Mouse (Mus musculus): ENCODE data around the gene Scube1. TPM values are rescaled to one million over a fixed set of nuclear protein-coding genes. Genes with fewer than 3 reads are reported as not detected.

The Scube1 gene
- polyA plus RNA-seq, 1 experiment: 6.3 TPM

GRCm38 (mm10) chr15:83593189-83593585 lies 131.6 kb downstream of the Scube1 start:
- H3K4me3 ChIP-seq (ENCODE audit: insufficient read depth, low read length): peak overlapping the region; percentile 93
- H3K27ac ChIP-seq (ENCODE audit: insufficient read depth, low read length): peak overlapping the region; percentile 21; the same call in 1 of the 2 replicates

GRCm38 (mm10) chr15:83592260-83593188 lies 132.3 kb downstream of the Scube1 start:
- Histone ChIP-seq H3K27ac (ENCODE audit: insufficient read depth, low read length) (no peak overlapping the region), H3K4me3 (ENCODE audit: insufficient read depth, low read length) (no peak overlapping the region), H3K4me1 (ENCODE audit: control insufficient read depth, insufficient read depth, low read length) (peaks cover 3% of the 10 kb centered on the region)
- TF ChIP-seq CTCF (IDR thresholded peaks at IDR 0.05; ENCODE audit: borderline replicate concordance, insufficient read depth, low read length) (no peak), POLR2A (IDR thresholded peaks at IDR 0.05; ENCODE audit: low read depth, low read length) (no peak)

More at GRCm38 (mm10) chr15:83593189-83593585, 131.6 kb downstream of the Scube1 start:
- TF ChIP-seq CTCF (IDR thresholded peaks at IDR 0.05; ENCODE audit: borderline replicate concordance, insufficient read depth, low read length) (no peak), POLR2A (IDR thresholded peaks at IDR 0.05; ENCODE audit: low read depth, low read length) (no peak)
- peaks cover 3% of the 10 kb centered on the region for H3K4me1 ChIP-seq (ENCODE audit: control insufficient read depth, insufficient read depth, low read length)

DNA sequence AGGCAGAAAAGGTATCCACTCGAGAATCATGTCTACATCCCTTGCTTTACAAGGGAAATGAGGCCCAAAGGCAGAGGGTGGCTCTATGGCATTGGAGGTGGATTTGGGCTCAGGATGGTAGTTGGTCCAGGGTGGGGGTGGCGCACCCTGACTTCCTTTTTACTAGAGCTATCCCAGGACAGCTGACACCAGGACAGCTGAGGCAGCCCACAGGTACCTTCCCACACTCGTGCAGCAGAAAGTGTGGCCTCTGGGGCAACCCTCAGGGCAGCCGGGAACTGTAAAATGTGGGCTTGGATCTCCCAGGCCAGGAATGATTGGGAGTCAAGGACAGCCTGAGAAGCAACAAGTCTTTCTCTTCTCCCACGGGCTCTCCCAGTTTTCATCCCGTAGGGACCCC lies 133.1 kb downstream of the Scube1 start:
- no peak for TF ChIP-seq POLR2A (IDR thresholded peaks at IDR 0.05; ENCODE audit: low read depth, low read length)
- TF ChIP-seq CTCF (IDR thresholded peaks at IDR 0.05; ENCODE audit: borderline replicate concordance, insufficient read depth, low read length): no peak
- no peak overlapping the region for H3K27ac ChIP-seq (ENCODE audit: insufficient read depth, low read length)
- peaks cover 3% of the 10 kb centered on the region for H3K4me1 ChIP-seq (ENCODE audit: control insufficient read depth, insufficient read depth, low read length)
- H3K4me3 ChIP-seq (ENCODE audit: insufficient read depth, low read length): no peak overlapping the region

DNA sequence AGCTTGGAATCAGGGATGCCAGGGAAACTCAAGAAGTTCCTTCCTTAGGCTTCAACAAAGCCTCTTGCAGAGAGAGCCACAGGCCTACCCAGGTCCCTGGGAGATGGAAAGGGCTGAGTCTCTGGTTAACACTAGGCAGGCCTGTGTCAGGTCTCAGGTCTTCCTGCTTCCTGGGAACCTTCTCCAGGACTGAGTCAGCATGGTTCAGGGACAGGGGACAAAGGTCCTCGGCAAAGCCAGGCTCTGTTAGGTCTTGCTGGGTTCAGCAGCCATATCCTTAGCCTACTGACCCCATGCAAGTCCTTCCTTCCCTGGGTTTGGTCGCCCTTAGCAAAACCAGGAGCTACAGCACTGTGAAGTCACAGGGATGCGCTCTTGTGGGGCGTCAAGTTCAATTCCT lies 134.0 kb downstream of the Scube1 start:
- Histone ChIP-seq H3K27ac (ENCODE audit: insufficient read depth, low read length) (no peak overlapping the region), H3K4me1 (ENCODE audit: control insufficient read depth, insufficient read depth, low read length) (peaks cover 3% of the 10 kb centered on the region), H3K4me3 (ENCODE audit: insufficient read depth, low read length) (no peak overlapping the region)
- TF ChIP-seq CTCF (IDR thresholded peaks at IDR 0.05; ENCODE audit: borderline replicate concordance, insufficient read depth, low read length) (no peak), POLR2A (IDR thresholded peaks at IDR 0.05; ENCODE audit: low read depth, low read length) (no peak)

GRCm38 (mm10) chr15:83584741-83585220 lies 140.0 kb downstream of the Scube1 start:
- no peak overlapping the region for H3K4me3 ChIP-seq (ENCODE audit: insufficient read depth, low read length)
- H3K27ac ChIP-seq (ENCODE audit: insufficient read depth, low read length): no peak overlapping the region
- TF ChIP-seq POLR2A (IDR thresholded peaks at IDR 0.05; ENCODE audit: low read depth, low read length): no peak
- no peak for TF ChIP-seq CTCF (IDR thresholded peaks at IDR 0.05; ENCODE audit: borderline replicate concordance, insufficient read depth, low read length)
- H3K4me1 ChIP-seq (ENCODE audit: control insufficient read depth, insufficient read depth, low read length): no peaks in the 10 kb centered on the region

DNA sequence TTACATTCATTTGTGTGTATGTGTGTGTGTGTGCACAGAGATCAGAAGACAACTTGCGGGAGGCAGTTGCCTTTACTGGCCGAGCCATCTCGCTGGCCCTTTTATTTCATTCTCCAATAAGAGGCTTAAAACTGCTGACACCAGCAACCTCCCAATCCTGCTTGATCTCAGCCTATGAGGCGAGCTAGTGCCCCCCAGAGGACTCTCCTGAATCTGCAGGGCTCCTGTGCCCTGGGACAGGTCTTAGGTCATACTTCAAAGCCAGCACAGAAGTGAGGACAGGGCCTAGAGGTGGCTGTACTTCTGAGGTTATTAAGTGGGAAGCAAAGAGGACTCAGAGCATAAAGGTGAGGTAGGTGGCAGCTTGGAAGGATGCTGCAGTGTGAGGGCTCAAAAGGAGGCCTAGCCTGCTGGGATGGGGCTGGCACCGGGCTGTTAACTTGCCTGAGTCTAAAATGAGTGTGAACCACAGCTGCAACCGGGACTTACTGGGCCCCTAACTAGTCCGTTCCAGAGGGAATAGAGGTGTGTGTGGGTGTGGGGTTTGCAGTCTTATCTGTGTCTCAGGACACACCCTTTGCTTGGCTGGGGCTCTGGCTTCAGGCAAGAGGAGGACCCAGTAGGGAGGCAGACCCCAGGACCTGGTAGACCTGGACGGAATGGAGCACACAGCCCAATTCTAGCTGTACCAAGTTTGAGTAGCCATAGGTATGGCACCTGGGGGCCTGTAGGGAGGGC lies 141.2 kb downstream of the Scube1 start:
- Histone ChIP-seq H3K27ac (ENCODE audit: insufficient read depth, low read length) (no peak overlapping the region), H3K4me3 (ENCODE audit: insufficient read depth, low read length) (no peak overlapping the region), H3K4me1 (ENCODE audit: control insufficient read depth, insufficient read depth, low read length) (no peaks in the 10 kb centered on the region)
- TF ChIP-seq POLR2A (IDR thresholded peaks at IDR 0.05; ENCODE audit: low read depth, low read length) (no peak), CTCF (IDR thresholded peaks at IDR 0.05; ENCODE audit: borderline replicate concordance, insufficient read depth, low read length) (0 out of 2 replicates have a peak, but pooled peaks have one; percentile 28)

DNA sequence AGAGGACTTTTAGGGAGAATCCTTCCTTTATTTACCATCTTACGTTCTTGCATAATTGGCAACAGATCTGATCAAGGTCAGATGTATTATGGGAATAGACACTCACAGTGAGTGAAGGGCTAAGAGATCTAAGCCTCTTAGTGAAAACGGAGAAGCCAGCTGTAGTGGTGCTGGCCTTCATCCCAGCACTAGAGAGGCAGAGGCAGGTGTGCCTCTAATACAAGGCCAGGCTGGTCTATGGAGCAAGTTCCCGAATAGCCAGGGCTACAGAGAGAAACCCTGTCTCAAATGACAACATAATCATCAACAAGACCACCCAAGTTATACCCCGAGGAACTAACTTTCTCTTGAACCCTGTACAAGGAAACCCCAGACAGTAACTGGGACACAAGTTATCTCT lies 141.9 kb downstream of the Scube1 start:
- Histone ChIP-seq H3K27ac (ENCODE audit: insufficient read depth, low read length) (no peak overlapping the region), H3K4me1 (ENCODE audit: control insufficient read depth, insufficient read depth, low read length) (no peaks in the 10 kb centered on the region), H3K4me3 (ENCODE audit: insufficient read depth, low read length) (no peak overlapping the region)
- no peak for TF ChIP-seq POLR2A (IDR thresholded peaks at IDR 0.05; ENCODE audit: low read depth, low read length)
- no peak for TF ChIP-seq CTCF (IDR thresholded peaks at IDR 0.05; ENCODE audit: borderline replicate concordance, insufficient read depth, low read length)

- H3K4me1 ChIP-seq (ENCODE audit: control insufficient read depth, insufficient read depth, low read length): peaks cover 10% of the 10 kb centered on the region
- no peak overlapping the region for H3K4me3 ChIP-seq (ENCODE audit: insufficient read depth, low read length)
- no peak for TF ChIP-seq CTCF (IDR thresholded peaks at IDR 0.05; ENCODE audit: borderline replicate concordance, insufficient read depth, low read length)
- TF ChIP-seq POLR2A (IDR thresholded peaks at IDR 0.05; ENCODE audit: low read depth, low read length): no peak
- H3K27ac ChIP-seq (ENCODE audit: insufficient read depth, low read length): no peak overlapping the region
Observed at GRCm38 (mm10) chr15:83576651-83577050, 148.2 kb downstream of the Scube1 start.

- H3K27ac ChIP-seq (ENCODE audit: insufficient read depth, low read length): peak overlapping the region; percentile 41
- no peak overlapping the region for H3K4me3 ChIP-seq (ENCODE audit: insufficient read depth, low read length)
- peaks cover 10% of the 10 kb centered on the region for H3K4me1 ChIP-seq (ENCODE audit: control insufficient read depth, insufficient read depth, low read length)
- TF ChIP-seq POLR2A (IDR thresholded peaks at IDR 0.05; ENCODE audit: low read depth, low read length) (no peak), CTCF (IDR thresholded peaks at IDR 0.05; ENCODE audit: borderline replicate concordance, insufficient read depth, low read length) (no peak)
Observed at GRCm38 (mm10) chr15:83575543-83575942, 149.3 kb downstream of the Scube1 start.

All from embryonic fibroblast, embryonic 13.5 days (primary cell).